Mouse (Mus musculus) forebrain, postnatal 0 days (tissue): ENCODE data around the gene Ttk. TPM values are rescaled to one million over a fixed set of nuclear protein-coding genes. Genes with fewer than 3 reads are reported as not detected.

Source experiments
- ATAC-seq: fragments of 200-750 bp; cut with Nextera tagmentation; 2 replicates; pipeline ENCODE4 v1.8.0; 2017; ENCODE audit warnings: mild to moderate bottlenecking, moderate library complexity
- DNase-seq: peaks from one replicate; pipeline ENCODE4 v3.0.0-alpha.2; 2015
- H3K27ac ChIP-seq: fragments of 300-500 bp; sonication (generic); 2 replicates; pipeline ENCODE4 v1.5.1; 2014; ENCODE audit warnings: low read depth, mild to moderate bottlenecking, antibody characterized with exemption, low read length, moderate library complexity, mixed read lengths
- H3K27me3 ChIP-seq: fragments of 300-500 bp; sonication (generic); 2 replicates; pipeline ENCODE4 v1.6.1; 2014; ENCODE audit warnings: mild to moderate bottlenecking, low read length, mixed read lengths; ENCODE audit not compliant: insufficient read depth
- H3K36me3 ChIP-seq: fragments of 300-500 bp; sonication (generic); 2 replicates; pipeline ENCODE4 v1.6.1; 2014; ENCODE audit warnings: mild to moderate bottlenecking, moderate library complexity; ENCODE audit not compliant: insufficient read depth
- H3K4me1 ChIP-seq: fragments of 300-500 bp; sonication (generic); 2 replicates; pipeline ENCODE4 v1.6.1; 2014; ENCODE audit warnings: antibody characterized with exemption; ENCODE audit not compliant: insufficient read depth
- H3K4me2 ChIP-seq: fragments of 300-500 bp; sonication (generic); 2 replicates; pipeline ENCODE4 v1.6.1; 2014; ENCODE audit warnings: low read depth, mild to moderate bottlenecking, moderate library complexity
- H3K4me3 ChIP-seq: fragments of 300-500 bp; sonication (generic); 2 replicates; pipeline ENCODE4 v1.5.1; 2014; ENCODE audit warnings: low read depth, low read length, mixed read lengths
- H3K9ac ChIP-seq: fragments of 300-500 bp; sonication (generic); 2 replicates; pipeline ENCODE4 v1.6.1; 2014; ENCODE audit warnings: mild to moderate bottlenecking
- H3K9me3 ChIP-seq: fragments of 300-500 bp; sonication (generic); 2 replicates; pipeline ENCODE4 v1.6.1; 2016; ENCODE audit warnings: low read length
- CTCF ChIP-seq: sonication (generic); IDR thresholded peaks from 2 replicates; pipeline ENCODE4 v1.5.1; 2016; ENCODE audit warnings: antibody characterized with exemption, control low read depth, low read depth
- WGBS: fragments of 180-500 bp; shearing (Covaris S2); extraction: QIAGEN DNeasy Blood & Tissue Kit; methylation state at CpG from one replicate; pipeline ENCODE4 v1.1.7; 2014; 5-methylcytosine and 5-hydroxymethylcytosine counted together
- polyA plus RNA-seq: library from polyadenylated mRNA; unstranded; fragments of >200 nt; fragmentation: Nextera tagmentation; extraction: Ambion mirVana; gene quantifications from 2 replicates; pipeline ENCODE4 v1.2.1, GENCODE M21; 2015
- total RNA-seq: library from RNA; depleted of rRNA; stranded (reverse); fragments of >200 nt; gene quantifications from 2 replicates; pipeline ENCODE4 v1.2.3, GENCODE M21; 2014; rRNA removed

Ttk gene
- 3.2 and 3.5 TPM in 2 replicates for total RNA-seq
- polyA plus RNA-seq, result 2.8 TPM in 2 replicates

DNA sequence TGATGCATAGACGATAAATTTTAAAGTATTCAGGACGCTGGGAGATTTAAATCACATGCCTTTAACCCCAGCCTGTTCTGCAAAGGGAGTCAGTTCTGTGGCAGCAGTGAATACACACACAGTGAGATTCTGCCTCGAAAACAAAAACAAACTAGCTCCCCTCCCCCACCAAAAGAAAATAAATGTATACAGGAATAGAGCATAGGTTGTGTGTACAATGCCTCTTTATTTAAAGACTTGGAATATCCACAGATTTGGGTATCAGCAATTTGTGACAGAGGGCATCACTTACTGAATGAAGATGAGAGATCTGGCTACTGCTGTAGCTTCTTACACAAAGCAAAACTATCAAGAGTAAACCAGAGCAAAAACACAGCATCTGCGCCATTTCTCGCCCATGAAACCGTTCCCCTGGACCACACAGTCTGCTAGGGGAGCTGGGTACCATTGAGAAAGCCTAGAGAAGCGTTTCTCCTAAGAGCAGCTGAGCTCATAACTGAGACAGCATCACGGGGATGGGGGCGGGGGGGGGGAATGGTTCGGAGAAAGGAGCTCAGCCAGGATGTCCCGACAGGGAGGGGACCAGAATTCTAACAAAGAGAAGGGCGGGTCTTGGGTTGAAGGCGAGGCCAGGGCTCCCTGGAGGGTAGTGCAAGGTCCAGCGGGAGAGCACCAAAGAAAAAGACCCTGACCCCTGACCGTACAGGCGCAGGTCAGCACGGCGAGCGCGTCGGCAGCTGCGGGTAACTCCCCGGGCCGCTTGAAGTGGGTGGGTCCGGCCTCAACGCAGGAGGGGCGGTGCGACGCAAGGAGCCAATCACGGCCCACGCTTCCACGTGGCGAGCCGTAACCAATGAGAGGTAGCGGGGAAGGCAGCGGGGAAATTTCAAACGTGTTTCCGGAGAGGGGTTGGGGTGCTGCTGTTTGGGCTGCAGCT is at the start of gene Ttk:
Gene Ttk (plus strand): TSS at position 879 of the 937 bp plus-strand sequence.
- H3K36me3 ChIP-seq, result no peaks in the 10 kb centered on the region
- H3K9ac ChIP-seq, result peak within 1 kb of the TSS; percentile 82
- H3K27ac ChIP-seq, result peak within 1 kb of the TSS; percentile 93
- no peak for TF ChIP-seq CTCF
- ATAC-seq, result peak; percentile 99
- no peaks in the 10 kb centered on the region for H3K9me3 ChIP-seq
- peaks cover 4% of the 10 kb centered on the region for H3K4me1 ChIP-seq
- peak within 1 kb of the TSS; percentile 52 for H3K4me3 ChIP-seq
- H3K27me3 ChIP-seq, result no peaks in the 10 kb centered on the region
- peak within 1 kb of the TSS; percentile 96 for H3K4me2 ChIP-seq
- 3% methylated on average over 38 of the region's 38 CpGs for WGBS
- DNase-seq, result peak; percentile 96

DNA sequence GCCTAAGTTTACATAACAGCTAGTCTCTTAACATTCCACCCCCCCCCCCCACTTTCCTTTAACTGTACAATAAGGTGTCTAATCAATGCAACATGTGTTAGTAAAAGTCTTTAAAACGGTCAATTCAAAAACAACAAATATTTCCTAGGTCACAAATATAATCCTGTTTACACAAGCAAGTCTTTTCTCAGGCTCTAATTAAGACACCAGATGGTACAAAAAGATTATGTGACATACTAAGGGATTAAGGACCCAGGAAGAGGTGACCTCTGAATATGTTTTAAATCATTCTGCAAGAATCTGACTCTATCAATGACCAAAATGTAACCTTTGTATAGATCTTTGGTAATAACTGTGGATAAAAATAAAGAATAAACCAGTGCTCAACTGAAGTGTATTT is 49.0 kb upstream of the Ttk start:
- DNase-seq (no peak), ATAC-seq (no peak)
- Histone ChIP-seq H3K36me3 (peaks cover 37% of the 10 kb centered on the region), H3K4me3 (no peak overlapping the region), H3K27me3 (no peaks in the 10 kb centered on the region), H3K9ac (no peak overlapping the region), H3K4me2 (no peak overlapping the region), H3K9me3 (no peaks in the 10 kb centered on the region), H3K27ac (no peak overlapping the region), H3K4me1 (no peaks in the 10 kb centered on the region)
- 67% methylated on average over 1 of the region's 1 CpGs for WGBS
- TF ChIP-seq CTCF, result no peak

DNA sequence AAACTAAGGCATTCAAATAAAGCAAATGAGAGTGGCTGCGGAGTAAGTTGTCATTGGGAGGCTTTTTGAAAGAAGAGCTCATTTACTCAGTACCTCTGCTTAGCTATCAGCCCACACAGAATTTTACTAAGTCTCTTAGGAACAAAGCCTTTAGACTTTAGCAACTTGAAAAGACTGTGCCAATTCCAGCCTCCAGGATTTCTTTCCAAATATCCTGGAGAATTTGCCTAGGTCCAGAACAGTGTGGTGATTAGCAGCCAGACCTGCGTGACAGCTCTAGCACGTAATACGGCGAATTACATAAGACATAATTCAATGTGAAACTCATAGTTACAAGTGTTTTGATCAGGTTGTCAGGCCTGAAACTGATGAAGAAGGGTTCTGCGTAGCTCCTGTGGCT is 45.2 kb upstream of the Ttk start:
- H3K27me3 ChIP-seq, result no peaks in the 10 kb centered on the region
- H3K4me3 ChIP-seq, result no peak overlapping the region
- WGBS, result 79% methylated on average over 6 of the region's 6 CpGs
- H3K27ac ChIP-seq, result no peak overlapping the region
- no peak for TF ChIP-seq CTCF
- no peak overlapping the region for H3K9ac ChIP-seq
- H3K4me1 ChIP-seq, result no peaks in the 10 kb centered on the region
- no peaks in the 10 kb centered on the region for H3K9me3 ChIP-seq
- no peak overlapping the region for H3K4me2 ChIP-seq
- no peak for DNase-seq
- ATAC-seq, result no peak
- H3K36me3 ChIP-seq, result peaks cover 20% of the 10 kb centered on the region

DNA sequence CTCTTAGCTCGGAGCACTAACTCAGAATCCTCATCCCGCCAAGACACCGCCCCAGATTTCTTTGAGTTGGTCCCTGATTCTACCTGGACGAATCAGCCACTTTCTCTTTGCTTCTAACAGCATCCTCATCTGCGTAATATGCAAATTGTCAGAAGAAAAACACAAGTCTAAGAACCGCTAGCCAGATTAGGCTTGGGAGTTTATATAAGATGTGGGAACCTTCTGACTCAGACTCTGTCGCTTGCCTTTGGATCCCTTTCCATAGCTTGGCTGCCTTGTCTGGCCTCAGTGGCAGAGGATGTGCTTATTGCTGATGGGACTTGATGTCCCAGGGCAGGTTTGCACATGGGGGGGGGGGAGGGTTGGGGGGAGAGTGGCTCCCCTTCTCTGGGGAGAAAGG is 37.6 kb upstream of the Ttk start:
- no peak overlapping the region for H3K4me3 ChIP-seq
- WGBS, result 87% methylated on average over 7 of the region's 7 CpGs
- TF ChIP-seq CTCF, result no peak
- no peak overlapping the region for H3K27ac ChIP-seq
- no peak overlapping the region for H3K9ac ChIP-seq
- no peaks in the 10 kb centered on the region for H3K9me3 ChIP-seq
- ATAC-seq (no peak), DNase-seq (no peak)
- peaks cover 3% of the 10 kb centered on the region for H3K36me3 ChIP-seq
- no peaks in the 10 kb centered on the region for H3K4me1 ChIP-seq
- H3K27me3 ChIP-seq, result no peaks in the 10 kb centered on the region
- no peak overlapping the region for H3K4me2 ChIP-seq

DNA sequence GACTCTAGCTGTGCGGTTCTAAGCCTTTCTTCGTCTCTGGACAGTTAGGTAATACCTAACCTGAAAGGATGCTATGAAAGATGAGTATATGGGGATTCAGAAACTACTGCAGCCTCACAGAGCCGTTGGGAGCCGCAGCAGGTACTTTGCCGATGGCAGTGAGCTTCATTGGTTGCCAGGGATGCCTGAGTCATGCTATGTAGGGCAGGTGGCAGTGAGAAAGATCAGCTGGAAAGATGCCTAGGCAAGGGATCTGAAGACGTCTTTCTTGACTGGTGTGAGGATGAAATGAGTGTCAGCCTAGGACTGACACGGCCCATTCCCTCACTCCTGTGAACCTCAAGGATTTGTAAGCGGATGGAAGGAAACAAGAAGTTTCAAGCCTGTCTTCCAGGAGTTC is 36.6 kb upstream of the Ttk start:
- Histone ChIP-seq H3K9me3 (no peaks in the 10 kb centered on the region), H3K4me2 (no peak overlapping the region), H3K9ac (no peak overlapping the region), H3K27me3 (no peaks in the 10 kb centered on the region), H3K4me1 (no peaks in the 10 kb centered on the region), H3K4me3 (no peak overlapping the region), H3K36me3 (peaks cover 3% of the 10 kb centered on the region), H3K27ac (no peak overlapping the region)
- ATAC-seq (no peak), DNase-seq (no peak)
- no peak for TF ChIP-seq CTCF
- 76% methylated on average over 8 of the region's 8 CpGs for WGBS

DNA sequence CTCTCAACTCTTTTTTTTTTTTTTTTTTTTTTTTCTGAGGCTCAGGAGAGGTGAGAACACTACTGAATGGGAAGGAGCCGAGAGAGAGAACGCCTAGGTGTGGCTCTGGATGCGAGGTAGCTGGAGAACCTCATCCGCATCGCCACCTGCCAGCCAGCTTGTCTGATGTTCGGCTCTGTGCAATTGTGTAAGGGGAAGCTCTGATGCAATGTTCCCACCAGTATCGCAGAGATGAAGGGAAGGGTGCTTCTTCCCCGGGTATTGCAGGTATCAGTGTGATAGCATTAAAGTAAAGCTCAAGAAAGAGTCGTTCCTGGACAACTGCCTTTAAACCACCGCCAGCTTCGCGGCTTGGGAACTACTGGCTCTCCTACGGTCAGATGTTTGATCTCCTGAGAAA is 30.1 kb upstream of the Ttk start:
- Histone ChIP-seq H3K9me3 (no peaks in the 10 kb centered on the region), H3K4me1 (peaks cover 4% of the 10 kb centered on the region; the same call in 1 of the 2 replicates), H3K9ac (peak overlapping the region; percentile 19; the same call in 1 of the 2 replicates), H3K36me3 (no peaks in the 10 kb centered on the region), H3K27ac (no peak overlapping the region), H3K4me3 (peak overlapping the region; percentile 88), H3K27me3 (no peaks in the 10 kb centered on the region), H3K4me2 (peak overlapping the region; percentile 72)
- TF ChIP-seq CTCF, result no peak
- ATAC-seq (no peak), DNase-seq (no peak)
- 64% methylated on average over 13 of the region's 13 CpGs for WGBS
